Mouse (Mus musculus) midbrain, embryonic 14.5 days (tissue): ENCODE measurements at regions not wholly inside any gene's neighbourhood (a gene's known extent, or its start where the extent isn't known, plus 50 kb on each side); places are given as distances from the start of the nearest gene placed in this dataset. TPM values are rescaled to one million over a fixed set of nuclear protein-coding genes. Genes with fewer than 3 reads are reported as not detected.

Source experiments
- ATAC-seq: fragments of 200-750 bp; cut with Nextera tagmentation; 2 replicates; pipeline ENCODE4 v1.8.0; 2017; ENCODE audit warnings: moderate number of reproducible peaks, moderate library complexity; ENCODE audit not compliant: low FRiP score, low TSS enrichment
- DNase-seq: peaks from one replicate; pipeline ENCODE4 v3.0.0-alpha.2; 2015
- H3K27ac ChIP-seq: fragments of 300-500 bp; sonication (generic); replicated peaks from 2 replicates; pipeline ENCODE4 v1.5.1; 2014; ENCODE audit warnings: mild to moderate bottlenecking, low read depth, low read length, moderate library complexity
- H3K27me3 ChIP-seq: fragments of 300-500 bp; sonication (generic); 2 replicates; pipeline ENCODE4 v1.6.1; 2014; ENCODE audit warnings: low read length, control low read depth, mixed read lengths; ENCODE audit not compliant: control insufficient read depth, insufficient read depth
- H3K36me3 ChIP-seq: fragments of 300-500 bp; sonication (generic); 2 replicates; pipeline ENCODE4 v1.6.1; 2014; ENCODE audit warnings: low read length, control low read depth; ENCODE audit not compliant: control insufficient read depth, insufficient read depth
- H3K4me1 ChIP-seq: fragments of 300-500 bp; sonication (generic); 2 replicates; pipeline ENCODE4 v1.6.1; 2014; ENCODE audit warnings: mild to moderate bottlenecking, antibody characterized with exemption, low read length, control low read depth; ENCODE audit not compliant: control insufficient read depth, insufficient read depth
- H3K4me2 ChIP-seq: fragments of 300-500 bp; sonication (generic); 2 replicates; pipeline ENCODE4 v1.6.1; 2014; ENCODE audit warnings: mild to moderate bottlenecking, low read length, moderate library complexity
- H3K4me3 ChIP-seq: fragments of 300-500 bp; sonication (generic); replicated peaks from 2 replicates; pipeline ENCODE4 v1.5.1; 2014; ENCODE audit warnings: low read depth, low read length
- H3K9ac ChIP-seq: fragments of 300-500 bp; sonication (generic); replicated peaks from 2 replicates; pipeline ENCODE4 v1.6.1; 2014; ENCODE audit warnings: mild to moderate bottlenecking, low read length, moderate library complexity
- H3K9me3 ChIP-seq: fragments of 300-500 bp; sonication (generic); 2 replicates; pipeline ENCODE4 v1.6.1; 2016; ENCODE audit warnings: low read length, control low read depth, mixed read lengths; ENCODE audit not compliant: control insufficient read depth
- WGBS: fragments of 180-500 bp; shearing (Covaris S2); extraction: QIAGEN DNeasy Blood & Tissue Kit; methylation state at CpG from one replicate; pipeline ENCODE4 v1.1.7; 2014; 5-methylcytosine and 5-hydroxymethylcytosine counted together
- microRNA-seq: library from miRNA; unstranded; fragments of <30 nt; microRNA quantifications from one replicate; pipeline ENCODE4, GENCODE M21; 2016

DNA sequence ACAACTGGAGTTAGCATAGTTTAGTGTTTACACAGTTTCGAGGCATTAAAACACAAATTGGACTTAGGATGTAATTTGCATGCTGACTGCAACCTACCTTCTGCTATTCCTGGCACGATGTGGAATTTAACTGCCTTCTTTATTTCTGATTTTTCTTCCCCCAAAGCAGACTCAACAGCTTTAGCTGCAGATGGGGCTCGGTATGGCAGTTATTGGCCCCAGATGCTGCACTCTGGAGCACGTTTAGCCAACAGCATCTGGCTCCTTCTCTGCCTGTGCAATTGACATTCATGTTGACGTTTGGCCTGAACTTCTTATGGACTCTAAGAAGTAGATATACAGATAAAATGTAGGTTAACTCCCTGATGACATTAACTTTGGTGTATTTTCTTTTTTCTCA, 625.8 kb upstream of the Gm597 start:
- no peaks in the 10 kb centered on the region for H3K4me1 ChIP-seq
- no peak overlapping the region for H3K27ac ChIP-seq
- ATAC-seq: no peak
- WGBS: 72% methylated on average over 5 of the region's 5 CpGs
- no peaks in the 10 kb centered on the region for H3K36me3 ChIP-seq
- H3K4me2 ChIP-seq: no peak overlapping the region
- H3K27me3 ChIP-seq: no peaks in the 10 kb centered on the region
- DNase-seq: peak; percentile 9
- no peaks in the 10 kb centered on the region for H3K9me3 ChIP-seq
- no peak overlapping the region for H3K4me3 ChIP-seq
- H3K9ac ChIP-seq: no peak overlapping the region

- Histone ChIP-seq H3K4me1 (no peaks in the 10 kb centered on the region), H3K36me3 (no peaks in the 10 kb centered on the region), H3K27ac (no peak overlapping the region), H3K9ac (no peak overlapping the region), H3K4me3 (no peak overlapping the region), H3K4me2 (no peak overlapping the region), H3K27me3 (no peaks in the 10 kb centered on the region), H3K9me3 (no peaks in the 10 kb centered on the region)
- 84% methylated on average over 6 of the region's 6 CpGs for WGBS
- DNase-seq (no peak), ATAC-seq (no peak)
Measured at GRCm38 (mm10) chr1:29404139-29404538, 624.1 kb upstream of the Gm597 start.

- H3K9ac ChIP-seq: no peak overlapping the region
- no peak overlapping the region for H3K4me2 ChIP-seq
- no peaks in the 10 kb centered on the region for H3K4me1 ChIP-seq
- no peak overlapping the region for H3K4me3 ChIP-seq
- DNase-seq (no peak), ATAC-seq (no peak)
- WGBS: 70% methylated on average over 1 of the region's 1 CpGs
- no peak overlapping the region for H3K27ac ChIP-seq
- H3K27me3 ChIP-seq: no peaks in the 10 kb centered on the region
- no peaks in the 10 kb centered on the region for H3K36me3 ChIP-seq
- H3K9me3 ChIP-seq: no peaks in the 10 kb centered on the region
Measured at GRCm38 (mm10) chr1:29363783-29364182, 583.7 kb upstream of the Gm597 start.

DNA sequence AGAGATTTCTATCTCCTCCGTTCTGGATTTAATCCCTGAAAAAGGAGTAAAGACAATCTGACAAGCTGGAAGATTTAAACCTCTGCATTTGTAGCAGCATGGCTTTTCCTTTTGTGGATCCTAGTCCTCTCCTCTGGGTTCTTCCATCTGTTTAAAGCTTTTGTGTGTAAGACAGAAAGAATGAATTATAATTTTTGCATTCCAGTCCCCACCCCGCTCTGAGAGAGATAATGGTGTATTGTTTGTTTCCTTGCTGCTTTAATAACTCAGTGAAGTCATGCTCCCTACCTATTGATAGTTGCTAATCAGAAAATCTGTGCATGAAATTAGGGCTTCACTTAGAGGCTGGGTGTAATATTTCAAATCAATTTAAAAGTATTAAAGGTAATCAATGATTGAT, 561.5 kb upstream of the Gm597 start:
- ATAC-seq: no peak
- no peak overlapping the region for H3K9ac ChIP-seq
- H3K27ac ChIP-seq: no peak overlapping the region
- H3K4me2 ChIP-seq: no peak overlapping the region
- H3K4me3 ChIP-seq: no peak overlapping the region
- H3K4me1 ChIP-seq: no peaks in the 10 kb centered on the region
- peak; percentile 4 for DNase-seq
- WGBS: 6% methylated on average over 2 of the region's 2 CpGs
- no peaks in the 10 kb centered on the region for H3K36me3 ChIP-seq
- H3K9me3 ChIP-seq: no peaks in the 10 kb centered on the region
- H3K27me3 ChIP-seq: no peaks in the 10 kb centered on the region

DNA sequence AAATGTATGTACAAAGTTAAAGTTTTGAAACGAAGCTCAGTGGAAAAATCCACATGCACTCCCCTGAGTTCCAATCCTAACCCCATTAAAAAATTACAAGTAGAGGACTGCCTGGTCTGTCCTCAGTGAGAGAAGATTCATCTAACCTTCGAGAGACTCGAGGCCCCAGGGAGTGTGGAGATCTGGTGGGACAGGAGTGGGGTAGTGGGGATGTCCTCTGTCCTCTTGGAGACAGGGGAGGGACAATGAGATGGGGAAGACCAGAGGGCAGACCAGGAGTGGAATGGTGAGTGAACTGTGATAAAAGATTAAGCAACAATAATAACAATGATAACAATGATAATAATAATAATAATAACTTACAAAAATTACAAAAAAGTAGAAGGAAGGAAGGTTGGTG, 560.9 kb upstream of the Gm597 start:
- no peak overlapping the region for H3K4me2 ChIP-seq
- H3K36me3 ChIP-seq: no peaks in the 10 kb centered on the region
- H3K9me3 ChIP-seq: no peaks in the 10 kb centered on the region
- WGBS: 76% methylated on average over 3 of the region's 3 CpGs
- ATAC-seq (no peak), DNase-seq (no peak)
- no peak overlapping the region for H3K4me3 ChIP-seq
- H3K27ac ChIP-seq: no peak overlapping the region
- no peaks in the 10 kb centered on the region for H3K27me3 ChIP-seq
- H3K4me1 ChIP-seq: no peaks in the 10 kb centered on the region
- H3K9ac ChIP-seq: no peak overlapping the region

- DNase-seq: peak; percentile 2
- no peaks in the 10 kb centered on the region for H3K36me3 ChIP-seq
- H3K27ac ChIP-seq: no peak overlapping the region
- H3K9ac ChIP-seq: no peak overlapping the region
- ATAC-seq: no peak
- no peaks in the 10 kb centered on the region for H3K27me3 ChIP-seq
- no peaks in the 10 kb centered on the region for H3K9me3 ChIP-seq
- H3K4me1 ChIP-seq: no peaks in the 10 kb centered on the region
- no peak overlapping the region for H3K4me3 ChIP-seq
- H3K4me2 ChIP-seq: no peak overlapping the region
Measured at GRCm38 (mm10) chr1:29328930-29329329, 548.9 kb upstream of the Gm597 start.

Small RNAs in the stretch of these regions (microRNA-seq; reads per million reads assigned to microRNA genes)
- not detected for gene Gm23785
